ENCODE assay signal across 14 mouse cellular contexts in the genomic region with DNA sequence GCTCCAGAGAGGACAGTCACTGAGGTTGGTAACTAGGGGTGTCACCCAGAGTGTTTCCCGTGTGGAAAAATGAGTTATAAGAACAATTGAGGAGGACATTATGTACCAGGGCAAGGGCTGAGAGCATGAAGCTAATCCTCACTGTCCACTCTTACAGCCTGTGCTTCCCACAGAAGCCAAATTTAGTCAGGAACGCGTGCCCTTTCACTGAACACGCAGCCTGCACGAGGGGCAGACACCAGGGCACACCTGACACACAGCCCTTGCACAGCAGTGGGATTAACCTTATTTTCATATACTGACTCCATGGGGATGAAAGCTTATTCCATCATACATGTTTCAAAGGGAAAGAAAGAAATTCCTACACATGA. TPM values are rescaled to one million over a fixed set of nuclear protein-coding genes. Genes with fewer than 3 reads are reported as not detected.
A peak's percentile ranks its signal among the peaks of the same experiment; 100 is the strongest.
DNase-seq lines count a peak whose midpoint lies in the region; ATAC-seq and TF ChIP-seq lines count a peak whose summit lies in the region.
"Had no signal": no experiment of that assay in that cellular context is flagged by ENCODE, and none has a peak within 500 bp of the region (broad histone marks: within the 10 kb centered on the region; RNA-seq: fewer than 3 reads in every experiment).

No protein-coding gene starts in this region.

- H3K36me3 ChIP-seq in kidney, embryonic 14.5 days (ENCODE audit: control insufficient read depth, insufficient read depth, low read length) = no peaks in the 10 kb centered on the region
- no peaks in the 10 kb centered on the region for H3K36me3 ChIP-seq in stomach, embryonic 16.5 days (ENCODE audit: control insufficient read depth, insufficient read depth, low read length)
- H3K36me3 ChIP-seq in stomach, postnatal 0 days (ENCODE audit: control insufficient read depth, insufficient read depth, low read length) = no peaks in the 10 kb centered on the region
- H3K36me3 ChIP-seq: intestine, embryonic 15.5 days; limb, embryonic 10.5 days had no signal

- H3K9me3 ChIP-seq in kidney, embryonic 14.5 days (ENCODE audit: control insufficient read depth, low read length) = no peaks in the 10 kb centered on the region
- H3K9me3 ChIP-seq in stomach, embryonic 16.5 days (replicated peaks; ENCODE audit: control insufficient read depth, low read length) = no peaks in the 10 kb centered on the region
- no peaks in the 10 kb centered on the region for H3K9me3 ChIP-seq in stomach, postnatal 0 days (ENCODE audit: control insufficient read depth, low read length)
- H3K9me3 ChIP-seq: intestine, embryonic 15.5 days; limb, embryonic 10.5 days had no signal

- TF ChIP-seq CTCF in stomach, postnatal 0 days (IDR thresholded peaks at IDR 0.05; ENCODE audit: low read depth) = no peak

- peak overlapping the region; percentile 85 for H3K27ac ChIP-seq in kidney, embryonic 14.5 days (ENCODE audit: low read depth, low read length)
- H3K27ac ChIP-seq in stomach, embryonic 16.5 days (ENCODE audit: low read length) = no peak overlapping the region
- H3K27ac ChIP-seq in stomach, postnatal 0 days (replicated peaks) = no peak overlapping the region
- H3K27ac ChIP-seq: intestine, embryonic 15.5 days; limb, embryonic 10.5 days had no signal

- DNase-seq in adrenal gland, postnatal 14 days = peak; percentile 28
- DNase-seq in adrenal gland, postnatal 36 days = no peak
- no peak for DNase-seq in kidney, postnatal 14 days
- no peak for DNase-seq in stomach, postnatal 0 days (ENCODE audit: low spot score)
- no peak for DNase-seq in spleen, adult 18-20 months
- DNase-seq in left cerebral cortex, postnatal 14 days (ENCODE audit: low spot score in 2 of 2) = no peak
- DNase-seq: adrenal gland, postnatal 25 days; cerebellum, adult 11-12 months; thymus, adult 2 months had no signal

- no peak overlapping the region for H3K4me2 ChIP-seq in kidney, embryonic 14.5 days (replicated peaks; ENCODE audit: low read depth, low read length)
- no peak overlapping the region for H3K4me2 ChIP-seq in stomach, embryonic 16.5 days (ENCODE audit: low read depth, low read length)
- H3K4me2 ChIP-seq in stomach, postnatal 0 days (replicated peaks; ENCODE audit: low read depth) = no peak overlapping the region
- H3K4me2 ChIP-seq: intestine, embryonic 15.5 days; midbrain, embryonic 11.5 days had no signal

- 21% methylated on average over 5 of the region's 5 CpGs for WGBS in kidney, embryonic 14.5 days
- WGBS in stomach, embryonic 16.5 days = 63% methylated on average over 5 of the region's 5 CpGs
- 59% methylated on average over 5 of the region's 5 CpGs for WGBS in stomach, postnatal 0 days

- TF ChIP-seq EP300 in stomach, postnatal 0 days (optimal IDR thresholded peaks at IDR 0.05) = no peak

- no peak overlapping the region for H3K9ac ChIP-seq in kidney, embryonic 14.5 days (ENCODE audit: low read depth, low read length)
- 0 out of 2 replicates have a peak overlapping the region, but pooled peaks have one; percentile 8 for H3K9ac ChIP-seq in stomach, embryonic 16.5 days (ENCODE audit: low read length)
- no peak overlapping the region for H3K9ac ChIP-seq in stomach, postnatal 0 days (ENCODE audit: low read length)
- H3K9ac ChIP-seq: intestine, embryonic 15.5 days had no signal

- peaks cover 14% of the 10 kb centered on the region for H3K4me1 ChIP-seq in kidney, embryonic 14.5 days (ENCODE audit: control insufficient read depth, insufficient read depth, low read length)
- no peaks in the 10 kb centered on the region for H3K4me1 ChIP-seq in stomach, embryonic 16.5 days (ENCODE audit: control insufficient read depth, insufficient read depth, low read length)
- H3K4me1 ChIP-seq in stomach, postnatal 0 days (replicated peaks; ENCODE audit: control insufficient read depth, insufficient read depth) = no peaks in the 10 kb centered on the region
- H3K4me1 ChIP-seq: intestine, embryonic 15.5 days had no signal

- no peak overlapping the region for H3K4me3 ChIP-seq in kidney, embryonic 14.5 days (ENCODE audit: low read length)
- H3K4me3 ChIP-seq in stomach, embryonic 16.5 days (replicated peaks; ENCODE audit: low read length) = no peak overlapping the region
- H3K4me3 ChIP-seq in stomach, postnatal 0 days (ENCODE audit: low read depth, low read length) = no peak overlapping the region
- H3K4me3 ChIP-seq: intestine, embryonic 15.5 days; limb, embryonic 10.5 days had no signal

- intact Hi-C loops in left cerebral cortex, postnatal 14 days (cut with DNase I) = no loop called here

- no peaks in the 10 kb centered on the region for H3K27me3 ChIP-seq in kidney, embryonic 14.5 days (ENCODE audit: control insufficient read depth, insufficient read depth, low read length)
- no peaks in the 10 kb centered on the region for H3K27me3 ChIP-seq in stomach, embryonic 16.5 days (ENCODE audit: control insufficient read depth, insufficient read depth, low read length)
- no peaks in the 10 kb centered on the region for H3K27me3 ChIP-seq in stomach, postnatal 0 days (ENCODE audit: control insufficient read depth, insufficient read depth, low read length)
- H3K27me3 ChIP-seq: intestine, embryonic 15.5 days had no signal

- no peak for ATAC-seq in kidney, embryonic 14.5 days (ENCODE audit: low FRiP score, low TSS enrichment)
- no peak for ATAC-seq in stomach, embryonic 16.5 days (ENCODE audit: insufficient read depth, low FRiP score)
- ATAC-seq in stomach, postnatal 0 days (ENCODE audit: low FRiP score, low TSS enrichment) = no peak
- ATAC-seq: intestine, embryonic 15.5 days had no signal

RNA-seq across cellular contexts. Expression of gene Slc25a12, which starts 13.5 kb away (rescaled TPM):
- 64.9 and 73.7 TPM in 2 replicates for total RNA-seq in adrenal gland, postnatal 14 days (2021)
- 100 to 1,000 TPM in 1 of 2 experiments, 10 to 100 TPM in 1; 53.6 to 106 TPM for total RNA-seq in adrenal gland, postnatal 36 days (2021)
- polyA plus RNA-seq in kidney, embryonic 14.5 days (2014; fragmentation: Nextera tagmentation; extraction: Ambion mirVana) = 29.8 and 41.6 TPM in 2 replicates
- polyA plus RNA-seq in stomach, embryonic 16.5 days (2015; fragmentation: Nextera tagmentation; extraction: Ambion mirVana) = 43.6 TPM in 2 replicates
- polyA plus RNA-seq in stomach, postnatal 0 days (2015; fragmentation: Nextera tagmentation; extraction: Ambion mirVana) = 28.0 and 31.2 TPM in 2 replicates
- 100 to 1,000 TPM; 163 to 173 TPM for total RNA-seq in left cerebral cortex, postnatal 14 days (2021)

RNA-seq across cellular contexts. Expression of gene Hat1, which starts 34.7 kb away (rescaled TPM):
- total RNA-seq in adrenal gland, postnatal 14 days (2021) = 37.7 and 40.1 TPM in 2 replicates
- 10 to 100 TPM; 30.7 to 35.8 TPM for total RNA-seq in adrenal gland, postnatal 36 days (2021)
- 149 and 192 TPM in 2 replicates for polyA plus RNA-seq in kidney, embryonic 14.5 days (2014; fragmentation: Nextera tagmentation; extraction: Ambion mirVana)
- 98.1 and 108 TPM in 2 replicates for polyA plus RNA-seq in stomach, embryonic 16.5 days (2015; fragmentation: Nextera tagmentation; extraction: Ambion mirVana)
- polyA plus RNA-seq in stomach, postnatal 0 days (2015; fragmentation: Nextera tagmentation; extraction: Ambion mirVana) = 49.9 and 50.8 TPM in 2 replicates
- 10 to 100 TPM; 15.6 to 19.1 TPM for total RNA-seq in left cerebral cortex, postnatal 14 days (2021)
